Mouse (Mus musculus) C2C12 (cell line): ENCODE results near the gene Gsdme.

Source experiments
- CEBPB ChIP-seq: IDR thresholded peaks from one replicate; pipeline ENCODE4 v1.6.1; 2011; ENCODE audit warnings: low read depth, mild to moderate bottlenecking, control low read depth, moderate library complexity
- CTCF ChIP-seq: IDR thresholded peaks from one replicate; pipeline ENCODE4 v1.5.1; 2011; ENCODE audit not compliant: control insufficient read depth, insufficient read depth, insufficient read length
- MAX ChIP-seq: IDR thresholded peaks from one replicate; pipeline ENCODE4 v1.6.1; 2011; ENCODE audit warnings: mild to moderate bottlenecking, control low read depth
- MYOD1 ChIP-seq: IDR thresholded peaks from one replicate; pipeline ENCODE4 v1.6.1; 2011; ENCODE audit warnings: low read depth; ENCODE audit not compliant: control insufficient read depth, insufficient read length
- MYOG ChIP-seq: IDR thresholded peaks from one replicate; pipeline ENCODE4 v1.6.1; 2011; ENCODE audit not compliant: control insufficient read depth, insufficient read length; ENCODE audit errors: extremely low read depth
- USF1 ChIP-seq: IDR thresholded peaks from one replicate; pipeline ENCODE4 v1.6.1; 2011; ENCODE audit warnings: low read depth, mild to moderate bottlenecking, control low read depth, moderate library complexity

DNA sequence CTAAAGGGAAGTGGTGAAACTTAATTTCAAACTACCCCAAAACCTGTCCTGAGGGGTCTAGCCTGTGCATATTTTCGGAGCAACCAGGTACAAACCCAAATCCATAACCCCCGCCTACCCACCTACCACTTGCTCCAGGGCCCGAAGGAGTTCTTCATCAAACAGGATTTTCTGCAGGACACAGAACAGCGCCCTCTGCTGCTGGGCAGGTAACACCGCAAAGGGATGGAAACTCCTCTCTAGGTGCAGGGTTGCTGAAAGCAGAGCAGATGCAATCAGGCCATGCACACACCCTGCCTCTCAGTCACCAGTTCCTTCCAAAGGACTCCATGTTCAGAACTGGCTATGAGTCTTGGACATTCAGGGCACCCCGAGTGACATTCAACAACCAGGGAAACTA, 42.8 kb downstream of the Gsdme start:
- TF ChIP-seq CTCF, result peak; percentile 31
- no peak for TF ChIP-seq USF1
- TF ChIP-seq MAX, result no peak
- TF ChIP-seq MYOD1, result no peak
- TF ChIP-seq CEBPB, result no peak
- TF ChIP-seq MYOG, result no peak
